Mouse (Mus musculus): ENCODE measurements around the gene Mfsd6l. TPM values are rescaled to one million over a fixed set of nuclear protein-coding genes. Genes with fewer than 3 reads are reported as not detected.

Mfsd6l gene
- polyA plus RNA-seq, 1 experiment from 2014 or later: 4.7 TPM

DNA sequence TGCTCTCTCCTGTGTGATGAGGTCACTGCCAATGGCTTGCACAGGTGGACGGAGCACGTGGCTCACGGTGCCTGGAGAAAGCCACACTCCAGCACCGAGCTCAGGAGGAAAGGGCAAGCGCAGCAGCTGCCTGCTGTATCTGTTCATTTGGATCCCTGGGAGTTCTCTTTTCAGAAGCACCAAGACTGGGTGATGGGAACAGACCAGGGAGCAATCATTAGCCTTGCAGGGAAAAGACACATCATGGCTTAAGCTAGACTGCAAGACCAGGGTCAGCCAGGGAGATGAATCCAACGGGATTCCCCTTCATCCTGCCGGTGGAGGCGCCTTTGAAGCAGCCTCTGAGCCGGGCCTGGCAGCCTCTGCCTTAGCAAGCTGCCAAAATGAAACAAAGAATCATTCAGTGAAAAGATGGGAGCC is 23.5 kb downstream of the Mfsd6l start:
- no peaks in the 10 kb centered on the region for H3K4me1 ChIP-seq (replicated peaks; ENCODE audit: insufficient read depth, low read length)
- H3K27me3 ChIP-seq (ENCODE audit: insufficient read depth, low read length): no peaks in the 10 kb centered on the region
- no peak for ATAC-seq (replicated peaks; ENCODE audit: low FRiP score, low read depth)
- no peak overlapping the region for H3K27ac ChIP-seq
- H3K9me3 ChIP-seq (replicated peaks; ENCODE audit: low read length): no peaks in the 10 kb centered on the region
- WGBS: 42% methylated on average over 9 of the region's 9 CpGs
- no peak for DNase-seq (ENCODE audit: low spot score)
- no peak overlapping the region for H3K4me3 ChIP-seq (replicated peaks; ENCODE audit: low read depth, low read length)
- H3K9ac ChIP-seq (ENCODE audit: low read depth, low read length): no peak overlapping the region
- TF ChIP-seq CTCF (IDR thresholded peaks at IDR 0.05; ENCODE audit: low read depth): no peak
- no peak overlapping the region for H3K4me2 ChIP-seq (ENCODE audit: low read length)
- H3K36me3 ChIP-seq (ENCODE audit: insufficient read depth, low read length): no peaks in the 10 kb centered on the region

DNA sequence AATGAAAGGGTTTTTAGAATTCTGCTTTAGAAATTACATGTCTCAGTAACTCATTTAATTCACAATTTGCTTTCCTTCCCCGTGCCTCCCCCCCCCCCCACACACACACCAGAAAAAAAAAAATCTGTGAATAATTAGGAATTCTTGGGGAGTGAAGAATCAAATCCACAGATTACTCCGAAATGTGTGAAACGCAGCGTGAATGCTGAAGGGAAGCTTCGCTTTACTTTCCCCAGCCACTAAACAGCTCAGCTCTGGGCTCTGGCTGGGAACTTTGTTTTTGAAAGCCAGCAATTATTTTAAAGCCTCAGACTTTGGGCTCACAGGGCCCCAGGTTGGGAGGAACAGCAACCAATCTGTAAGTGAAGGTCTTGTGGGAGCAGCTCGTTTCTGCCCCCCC is 24.6 kb downstream of the Mfsd6l start:
- H3K9ac ChIP-seq (ENCODE audit: low read depth, low read length): no peak overlapping the region
- no peak overlapping the region for H3K4me2 ChIP-seq (ENCODE audit: low read length)
- no peak overlapping the region for H3K4me3 ChIP-seq (replicated peaks; ENCODE audit: low read depth, low read length)
- WGBS: 70% methylated on average over 6 of the region's 6 CpGs
- DNase-seq (ENCODE audit: low spot score) (no peak), ATAC-seq (replicated peaks; ENCODE audit: low FRiP score, low read depth) (no peak)
- no peaks in the 10 kb centered on the region for H3K36me3 ChIP-seq (ENCODE audit: insufficient read depth, low read length)
- TF ChIP-seq CTCF (IDR thresholded peaks at IDR 0.05; ENCODE audit: low read depth): no peak
- no peaks in the 10 kb centered on the region for H3K9me3 ChIP-seq (replicated peaks; ENCODE audit: low read length)
- H3K27me3 ChIP-seq (ENCODE audit: insufficient read depth, low read length): no peaks in the 10 kb centered on the region
- no peaks in the 10 kb centered on the region for H3K4me1 ChIP-seq (replicated peaks; ENCODE audit: insufficient read depth, low read length)
- H3K27ac ChIP-seq: no peak overlapping the region

DNA sequence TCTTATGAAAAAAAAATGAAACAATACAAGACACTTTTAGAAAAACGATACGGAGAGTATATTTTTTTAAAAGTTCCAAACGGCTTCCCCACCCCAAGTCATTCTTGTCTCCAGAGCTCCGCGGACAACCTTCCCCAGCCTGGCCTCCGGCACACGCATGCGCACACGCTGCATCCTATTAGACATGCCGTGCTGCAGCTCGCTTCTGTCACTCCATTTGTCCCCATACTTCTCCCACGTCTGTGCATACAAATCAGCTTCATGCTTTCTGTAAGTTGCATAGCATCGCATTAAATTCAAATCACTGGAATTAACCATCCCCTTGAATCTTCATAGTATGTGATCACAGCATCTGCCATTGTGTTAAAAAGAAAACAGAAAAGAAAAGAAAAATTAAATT is 27.2 kb downstream of the Mfsd6l start:
- H3K27ac ChIP-seq: no peak overlapping the region
- H3K36me3 ChIP-seq (ENCODE audit: insufficient read depth, low read length): no peaks in the 10 kb centered on the region
- ATAC-seq (replicated peaks; ENCODE audit: low FRiP score, low read depth): no peak
- no peak overlapping the region for H3K9ac ChIP-seq (ENCODE audit: low read depth, low read length)
- DNase-seq (ENCODE audit: low spot score): no peak
- H3K4me3 ChIP-seq (replicated peaks; ENCODE audit: low read depth, low read length): no peak overlapping the region
- TF ChIP-seq CTCF (IDR thresholded peaks at IDR 0.05; ENCODE audit: low read depth): no peak
- H3K4me1 ChIP-seq (replicated peaks; ENCODE audit: insufficient read depth, low read length): no peaks in the 10 kb centered on the region
- no peaks in the 10 kb centered on the region for H3K9me3 ChIP-seq (replicated peaks; ENCODE audit: low read length)
- H3K27me3 ChIP-seq (ENCODE audit: insufficient read depth, low read length): no peaks in the 10 kb centered on the region
- H3K4me2 ChIP-seq (ENCODE audit: low read length): no peak overlapping the region
- 86% methylated on average over 13 of the region's 13 CpGs for WGBS

DNA sequence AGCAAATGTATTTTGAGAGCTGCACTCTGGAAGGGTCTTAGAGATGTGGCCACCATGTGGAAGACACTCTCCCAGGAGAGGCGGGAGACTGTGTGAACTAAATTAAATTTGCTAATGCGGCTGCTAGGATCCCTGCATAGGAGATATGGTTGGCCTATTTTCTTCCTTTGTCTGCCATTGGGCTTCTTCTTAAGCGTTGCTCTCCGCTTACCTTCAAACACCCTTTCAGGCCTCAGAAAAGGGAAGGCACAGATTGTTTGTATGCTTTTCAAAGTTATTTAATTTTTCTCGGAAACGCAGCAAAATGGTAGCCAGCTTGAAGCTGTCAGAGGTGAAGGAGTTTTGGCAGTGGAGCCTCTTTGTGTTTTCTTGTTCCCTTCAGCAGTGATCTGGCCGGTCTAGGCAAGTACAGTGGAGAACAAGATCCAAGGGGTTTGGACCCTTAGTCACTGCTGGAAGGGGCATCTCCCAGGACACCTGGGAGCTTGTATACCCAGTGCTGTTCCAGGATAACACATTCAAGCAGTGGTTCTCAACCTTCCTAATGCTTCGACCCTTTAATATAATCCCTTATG is 28.0 kb downstream of the Mfsd6l start:
- H3K27ac ChIP-seq: peak overlapping the region; percentile 26; the same call in 1 of the 2 replicates

DNA sequence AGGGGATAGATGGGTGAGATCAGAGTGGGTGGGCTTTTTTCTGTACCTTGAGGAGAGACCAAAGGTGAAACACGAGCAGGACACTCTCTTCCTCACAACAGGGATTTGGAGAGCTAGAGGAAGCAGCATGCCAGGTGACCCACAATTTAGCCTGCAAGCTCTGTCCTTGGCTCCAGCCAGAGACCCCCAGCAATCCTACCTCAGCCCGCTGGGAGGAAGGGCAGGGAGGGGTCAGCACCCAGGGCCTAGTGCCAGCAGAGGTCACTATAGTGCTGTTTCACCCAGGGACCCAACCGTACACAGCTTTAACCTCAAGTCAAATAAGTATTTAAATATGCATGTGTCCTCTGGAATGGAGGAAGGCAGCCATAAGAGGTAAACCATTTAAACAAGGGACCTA is 29.9 kb downstream of the Mfsd6l start:
- no peak overlapping the region for H3K4me2 ChIP-seq (ENCODE audit: low read length)
- H3K27me3 ChIP-seq (ENCODE audit: insufficient read depth, low read length): no peaks in the 10 kb centered on the region
- H3K9ac ChIP-seq (ENCODE audit: low read depth, low read length): no peak overlapping the region
- TF ChIP-seq CTCF (IDR thresholded peaks at IDR 0.05; ENCODE audit: low read depth): peak; percentile 76
- H3K27ac ChIP-seq: no peak overlapping the region
- DNase-seq (ENCODE audit: low spot score) (peak; percentile 67), ATAC-seq (replicated peaks; ENCODE audit: low FRiP score, low read depth) (no peak)
- no peak overlapping the region for H3K4me3 ChIP-seq (replicated peaks; ENCODE audit: low read depth, low read length)
- no peaks in the 10 kb centered on the region for H3K9me3 ChIP-seq (replicated peaks; ENCODE audit: low read length)
- peaks cover 10% of the 10 kb centered on the region for H3K4me1 ChIP-seq (replicated peaks; ENCODE audit: insufficient read depth, low read length)
- 16% methylated on average over 3 of the region's 3 CpGs for WGBS
- H3K36me3 ChIP-seq (ENCODE audit: insufficient read depth, low read length): no peaks in the 10 kb centered on the region

More for the DNA sequence above, 28.0 kb downstream of the Mfsd6l start:
- no peaks in the 10 kb centered on the region for H3K36me3 ChIP-seq (ENCODE audit: insufficient read depth, low read length)
- no peaks in the 10 kb centered on the region for H3K4me1 ChIP-seq (replicated peaks; ENCODE audit: insufficient read depth, low read length)
- WGBS: 77% methylated on average over 8 of the region's 8 CpGs
- no peak for ATAC-seq (replicated peaks; ENCODE audit: low FRiP score, low read depth)
- no peak overlapping the region for H3K9ac ChIP-seq (ENCODE audit: low read depth, low read length)
- H3K4me2 ChIP-seq (ENCODE audit: low read length): no peak overlapping the region
- no peak overlapping the region for H3K4me3 ChIP-seq (replicated peaks; ENCODE audit: low read depth, low read length)
- peak; percentile 61 for DNase-seq (ENCODE audit: low spot score)
- no peaks in the 10 kb centered on the region for H3K27me3 ChIP-seq (ENCODE audit: insufficient read depth, low read length)
- no peaks in the 10 kb centered on the region for H3K9me3 ChIP-seq (replicated peaks; ENCODE audit: low read length)
- TF ChIP-seq CTCF (IDR thresholded peaks at IDR 0.05; ENCODE audit: low read depth): no peak

DNA sequence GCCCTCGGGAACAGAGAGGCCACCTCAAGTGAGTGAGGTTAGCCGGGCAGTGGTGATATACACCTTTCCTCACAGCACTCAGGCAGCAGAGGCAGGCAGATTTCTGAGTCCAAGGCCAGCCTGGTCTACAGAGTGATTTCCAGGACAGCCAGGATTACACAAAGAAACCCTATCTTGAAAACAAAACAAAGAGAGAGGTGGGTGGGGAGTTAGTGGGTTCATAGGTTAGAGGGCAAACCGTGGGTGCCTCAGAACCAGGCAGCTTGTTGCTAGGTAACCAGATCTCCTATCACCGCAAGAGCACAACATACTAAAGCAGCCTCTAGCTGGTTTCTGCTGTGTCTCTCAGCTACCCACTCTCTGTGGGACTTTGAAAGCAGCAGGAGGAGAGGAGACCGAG is 30.7 kb downstream of the Mfsd6l start, which contains the start of gene Ccdc42:
Gene Ccdc42, plus strand, starts transcription at position 301 of the 400 bp plus-strand sequence.
- no peak for TF ChIP-seq CTCF (IDR thresholded peaks at IDR 0.05; ENCODE audit: low read depth)
- 67% methylated on average over 5 of the region's 5 CpGs for WGBS
- no peak within 1 kb of the TSS for H3K27ac ChIP-seq
- DNase-seq (ENCODE audit: low spot score) (no peak), ATAC-seq (replicated peaks; ENCODE audit: low FRiP score, low read depth) (no peak)
- H3K36me3 ChIP-seq (ENCODE audit: insufficient read depth, low read length): no peaks in the 10 kb centered on the region
- H3K9me3 ChIP-seq (replicated peaks; ENCODE audit: low read length): no peaks in the 10 kb centered on the region
- no peak within 1 kb of the TSS for H3K4me3 ChIP-seq (replicated peaks; ENCODE audit: low read depth, low read length)
- H3K4me2 ChIP-seq (ENCODE audit: low read length): no peak within 1 kb of the TSS
- peaks cover 12% of the 10 kb centered on the region for H3K4me1 ChIP-seq (replicated peaks; ENCODE audit: insufficient read depth, low read length)
- no peak within 1 kb of the TSS for H3K9ac ChIP-seq (ENCODE audit: low read depth, low read length)
- H3K27me3 ChIP-seq (ENCODE audit: insufficient read depth, low read length): no peaks in the 10 kb centered on the region

Measured in kidney, postnatal 0 days (tissue).